Mouse (Mus musculus): ENCODE data around the gene Aif1. TPM values are rescaled to one million over a fixed set of nuclear protein-coding genes. Genes with fewer than 3 reads are reported as not detected.

The Aif1 gene
- polyA plus RNA-seq, 2 experiments from 2014 or later, result 0.91 to 1.9 TPM

Other genes starting within 250 kb of the Aif1 start
- gene Neu1, start 244.8 kb downstream of the Aif1 start, polyA plus RNA-seq (2017; shearing (Covaris generic)), result 10 to 100 TPM; 18.6 to 19.9 TPM
- gene Hspa1b, start 216.8 kb downstream of the Aif1 start, polyA plus RNA-seq (2017; shearing (Covaris generic)), result 1 to 10 TPM in 1 of 2 experiments, not detected in 1; 7.0 TPM
- not detected for gene Gm20481, start 206.2 kb downstream of the Aif1 start, polyA plus RNA-seq (2017; shearing (Covaris generic))
- 1 to 10 TPM in 1 of 2 experiments, under 1 TPM in 1; 0.17 to 5.1 TPM for gene Hspa1a, start 203.9 kb downstream of the Aif1 start, polyA plus RNA-seq (2017; shearing (Covaris generic))
- under 1 TPM in 1 of 2 experiments, not detected in 1; 0.46 TPM for gene Hspa1l, start 203.4 kb downstream of the Aif1 start, polyA plus RNA-seq (2017; shearing (Covaris generic))
- gene Lsm2, start 194.2 kb downstream of the Aif1 start, polyA plus RNA-seq (2017; shearing (Covaris generic)), result 10 to 100 TPM; 45.5 to 61.3 TPM
- gene Vars, start 175.1 kb downstream of the Aif1 start, polyA plus RNA-seq (2017; shearing (Covaris generic)), result 10 to 100 TPM; 28.5 to 29.1 TPM
- gene Vwa7, start 159.5 kb downstream of the Aif1 start, polyA plus RNA-seq (2017; shearing (Covaris generic)), result under 1 TPM; 0.11 to 0.12 TPM
- 1 to 10 TPM; 1.8 to 2.1 TPM for gene Sapcd1, start 148.1 kb downstream of the Aif1 start, polyA plus RNA-seq (2017; shearing (Covaris generic))
- gene Msh5, start 129.3 kb downstream of the Aif1 start, polyA plus RNA-seq (2017; shearing (Covaris generic)), result 1 to 10 TPM; 1.3 to 1.6 TPM
- 100 to 1,000 TPM; 464 to 670 TPM for gene Clic1, start 126.1 kb downstream of the Aif1 start, polyA plus RNA-seq (2017; shearing (Covaris generic))
- 1 to 10 TPM in 1 of 2 experiments, under 1 TPM in 1; 0.36 to 1.8 TPM for gene Ddah2, start 117.0 kb downstream of the Aif1 start, polyA plus RNA-seq (2017; shearing (Covaris generic))
- gene Ly6g6c, start 110.7 kb downstream of the Aif1 start, polyA plus RNA-seq (2017; shearing (Covaris generic)), result not detected
- not detected for gene Mpig6b, start 109.9 kb downstream of the Aif1 start, polyA plus RNA-seq (2017; shearing (Covaris generic))
- gene Ly6g6e, start 99.2 kb downstream of the Aif1 start, polyA plus RNA-seq (2017; shearing (Covaris generic)), result not detected
- gene Ly6g6d, start 98.0 kb downstream of the Aif1 start, polyA plus RNA-seq (2017; shearing (Covaris generic)), result not detected
- under 1 TPM in 1 of 2 experiments, not detected in 1; 0.29 TPM for gene Ly6g6f, start 90.5 kb downstream of the Aif1 start, polyA plus RNA-seq (2017; shearing (Covaris generic))
- 10 to 100 TPM; 18.7 to 20.6 TPM for gene Abhd16a, start 86.8 kb downstream of the Aif1 start, polyA plus RNA-seq (2017; shearing (Covaris generic))
- not detected for gene Ly6g5c, start 67.8 kb downstream of the Aif1 start, polyA plus RNA-seq (2017; shearing (Covaris generic))
- 1 to 10 TPM; 1.9 to 2.4 TPM for gene Ly6g5b, start 60.6 kb downstream of the Aif1 start, polyA plus RNA-seq (2017; shearing (Covaris generic))
- gene Gpank1, start 54.6 kb downstream of the Aif1 start, polyA plus RNA-seq (2017; shearing (Covaris generic)), result 10 to 100 TPM; 60.4 to 70.2 TPM
- 100 to 1,000 TPM; 274 to 355 TPM for gene Csnk2b, start 54.0 kb downstream of the Aif1 start, polyA plus RNA-seq (2017; shearing (Covaris generic))
- 10 to 100 TPM; 22.6 to 26.3 TPM for gene D17H6S53E, start 49.7 kb downstream of the Aif1 start, polyA plus RNA-seq (2017; shearing (Covaris generic))
- not detected for gene Apom, start 44.0 kb downstream of the Aif1 start, polyA plus RNA-seq (2017; shearing (Covaris generic))
- 10 to 100 TPM; 26.2 to 34.1 TPM for gene Bag6, start 40.9 kb downstream of the Aif1 start, polyA plus RNA-seq (2017; shearing (Covaris generic))
- gene Prrc2a, start 11.2 kb downstream of the Aif1 start, polyA plus RNA-seq (2017; shearing (Covaris generic)), result 10 to 100 TPM; 38.8 to 78.9 TPM
- 10 to 100 TPM in 1 of 2 experiments, 1 to 10 TPM in 1; 5.4 to 13.4 TPM for gene Lst1, start 12.4 kb upstream of the Aif1 start, polyA plus RNA-seq (2017; shearing (Covaris generic))
- gene Ltb, start 18.4 kb upstream of the Aif1 start, polyA plus RNA-seq (2017; shearing (Covaris generic)), result 100 to 1,000 TPM; 134 to 383 TPM
- gene Tnf, start 25.9 kb upstream of the Aif1 start, polyA plus RNA-seq (2017; shearing (Covaris generic)), result 10 to 100 TPM; 21.5 to 21.6 TPM
- 10 to 100 TPM; 70.5 to 90.5 TPM for gene Lta, start 29.3 kb upstream of the Aif1 start, polyA plus RNA-seq (2017; shearing (Covaris generic))
- 1 to 10 TPM in 1 of 2 experiments, not detected in 1; 1.8 TPM for gene Gm16181, start 44.8 kb upstream of the Aif1 start, polyA plus RNA-seq (2017; shearing (Covaris generic))
- 1 to 10 TPM; 2.3 to 4.0 TPM for gene Atp6v1g2, start 57.6 kb upstream of the Aif1 start, polyA plus RNA-seq (2017; shearing (Covaris generic))
- 1 to 10 TPM; 3.4 to 4.4 TPM for gene Nfkbil1, start 59.7 kb upstream of the Aif1 start, polyA plus RNA-seq (2017; shearing (Covaris generic))
- gene Ddx39b, start 65.7 kb upstream of the Aif1 start, polyA plus RNA-seq (2017; shearing (Covaris generic)), result 100 to 1,000 TPM; 200 to 247 TPM
- 1,000 to 10,000 TPM; 3,460 to 4,099 TPM for gene H2-D1, start 86.7 kb upstream of the Aif1 start, polyA plus RNA-seq (2017; shearing (Covaris generic))
- not detected for gene H2-Q1, start 144.3 kb upstream of the Aif1 start, polyA plus RNA-seq (2017; shearing (Covaris generic))
- 1 to 10 TPM; 7.5 to 8.8 TPM for gene H2-Q2, start 166.2 kb upstream of the Aif1 start, polyA plus RNA-seq (2017; shearing (Covaris generic))
- gene H2-Q4, start 203.5 kb upstream of the Aif1 start, polyA plus RNA-seq (2017; shearing (Covaris generic)), result 10 to 100 TPM; 12.1 to 12.7 TPM
- gene H2-Q6, start 248.8 kb upstream of the Aif1 start, polyA plus RNA-seq (2017; shearing (Covaris generic)), result 100 to 1,000 TPM; 450 to 531 TPM

Measured in activated CD4-positive, CD25-positive, alpha-beta regulatory T cell, adult 4 months (primary cell).